In genomic region chr1:36368112-36368968, GRCm38 (mm10) we compare ENCODE assay signal across 8 mouse cellular contexts. TPM values are rescaled to one million over a fixed set of nuclear protein-coding genes. Genes with fewer than 3 reads are reported as not detected.
DNase-seq lines count a peak whose midpoint lies in the region; ATAC-seq lines count a peak whose summit lies in the region.

No protein-coding gene starts in this region.

- no peaks in the 10 kb centered on the region for H3K27me3 ChIP-seq in forebrain, embryonic 16.5 days (replicated peaks; ENCODE audit: control insufficient read depth, insufficient read depth, low read length)
- H3K27me3 ChIP-seq in hindbrain, embryonic 14.5 days (ENCODE audit: control insufficient read depth, insufficient read depth, low read length): no peaks in the 10 kb centered on the region
- no peaks in the 10 kb centered on the region for H3K27me3 ChIP-seq in limb, embryonic 11.5 days (ENCODE audit: control insufficient read depth, insufficient read depth, low read length)
- 0 out of 2 replicates have a peak, but pooled peaks cover 5% of the 10 kb centered on the region for H3K27me3 ChIP-seq in midbrain, embryonic 10.5 days (ENCODE audit: low read depth, poor library complexity, severe bottlenecking)

- no peaks in the 10 kb centered on the region for H3K9me3 ChIP-seq in forebrain, embryonic 16.5 days (ENCODE audit: control insufficient read depth, low read length)
- H3K9me3 ChIP-seq in hindbrain, embryonic 14.5 days (ENCODE audit: control insufficient read depth, low read length): no peaks in the 10 kb centered on the region
- no peaks in the 10 kb centered on the region for H3K9me3 ChIP-seq in limb, embryonic 11.5 days (ENCODE audit: control insufficient read depth, low read length)
- no peaks in the 10 kb centered on the region for H3K9me3 ChIP-seq in midbrain, embryonic 10.5 days (replicated peaks)

- ATAC-seq in forebrain, embryonic 16.5 days: peak; percentile 76
- peak; percentile 79 for ATAC-seq in hindbrain, embryonic 14.5 days (ENCODE audit: low FRiP score)
- peak; percentile 73 for ATAC-seq in limb, embryonic 11.5 days (ENCODE audit: insufficient number of reproducible peaks, low FRiP score, low TSS enrichment, low read depth)

- peaks cover 12% of the 10 kb centered on the region for H3K4me1 ChIP-seq in forebrain, embryonic 16.5 days (replicated peaks; ENCODE audit: control insufficient read depth, insufficient read depth, low read length)
- peaks cover 16% of the 10 kb centered on the region for H3K4me1 ChIP-seq in hindbrain, embryonic 14.5 days (replicated peaks; ENCODE audit: control insufficient read depth, insufficient read depth, low read length)
- H3K4me1 ChIP-seq in limb, embryonic 11.5 days (ENCODE audit: control insufficient read depth, insufficient read depth, low read length): peaks cover 7% of the 10 kb centered on the region; the same call in 1 of the 2 replicates
- peaks cover 18% of the 10 kb centered on the region for H3K4me1 ChIP-seq in midbrain, embryonic 10.5 days

- 4% methylated on average over 55 of the region's 55 CpGs for WGBS in forebrain, embryonic 16.5 days
- WGBS in hindbrain, embryonic 14.5 days: 6% methylated on average over 43 of the region's 55 CpGs
- 5% methylated on average over 47 of the region's 55 CpGs for WGBS in limb, embryonic 11.5 days
- 7% methylated on average over 55 of the region's 55 CpGs for WGBS in midbrain, embryonic 10.5 days

- H3K27ac ChIP-seq in forebrain, embryonic 16.5 days (ENCODE audit: low read length): peak overlapping the region; percentile 25; the same call in 1 of the 2 replicates
- H3K27ac ChIP-seq in hindbrain, embryonic 14.5 days: peak overlapping the region; percentile 65
- H3K27ac ChIP-seq in limb, embryonic 11.5 days (replicated peaks; ENCODE audit: low read depth, low read length): peak overlapping the region; percentile 37; the same call in 1 of the 2 replicates
- peak overlapping the region; percentile 98 for H3K27ac ChIP-seq in midbrain, embryonic 10.5 days (replicated peaks)

- peaks cover 6% of the 10 kb centered on the region; the same call in 1 of the 2 replicates for H3K36me3 ChIP-seq in forebrain, embryonic 16.5 days (ENCODE audit: control insufficient read depth, insufficient read depth)
- peaks cover 26% of the 10 kb centered on the region for H3K36me3 ChIP-seq in hindbrain, embryonic 14.5 days (replicated peaks; ENCODE audit: control insufficient read depth, insufficient read depth)
- H3K36me3 ChIP-seq in limb, embryonic 11.5 days (ENCODE audit: control insufficient read depth, insufficient read depth, low read length): peaks cover 8% of the 10 kb centered on the region
- peaks cover 40% of the 10 kb centered on the region for H3K36me3 ChIP-seq in midbrain, embryonic 10.5 days

- peak overlapping the region; percentile 93 for H3K4me3 ChIP-seq in forebrain, embryonic 16.5 days (replicated peaks; ENCODE audit: low read length)
- peak overlapping the region; percentile 86 for H3K4me3 ChIP-seq in hindbrain, embryonic 14.5 days (replicated peaks; ENCODE audit: low read length)
- peak overlapping the region; percentile 79 for H3K4me3 ChIP-seq in limb, embryonic 11.5 days (ENCODE audit: low read depth, low read length)
- peak overlapping the region; percentile 93 for H3K4me3 ChIP-seq in midbrain, embryonic 10.5 days

- DNase-seq in right cerebral cortex, postnatal 10 days (ENCODE audit: low spot score in 2 of 2): peak; percentile 54 to 55
- no peak for DNase-seq in right cerebral cortex, postnatal 36 days (ENCODE audit: low spot score in 2 of 2)
- peak; percentile 32 for DNase-seq in brain, adult 2 months (ENCODE audit: low read depth, low spot score)
- DNase-seq in hindbrain, embryonic 14.5 days (ENCODE audit: low spot score): no peak
- peak; percentile 23 for DNase-seq in limb, embryonic 11.5 days (ENCODE audit: low spot score)
- no peak for DNase-seq in midbrain, embryonic 10.5 days (ENCODE audit: low spot score)
- peak; percentile 79 for DNase-seq in testis, postnatal 10 days (ENCODE audit: low spot score)

- peak overlapping the region; percentile 94 for H3K9ac ChIP-seq in forebrain, embryonic 16.5 days (replicated peaks; ENCODE audit: low read depth, low read length)
- H3K9ac ChIP-seq in hindbrain, embryonic 14.5 days: peak overlapping the region; percentile 88
- peak overlapping the region; percentile 88 for H3K9ac ChIP-seq in limb, embryonic 11.5 days (ENCODE audit: low read length)

- H3K4me2 ChIP-seq in forebrain, embryonic 16.5 days (ENCODE audit: low read length): peak overlapping the region; percentile 86
- H3K4me2 ChIP-seq in hindbrain, embryonic 14.5 days (replicated peaks): peak overlapping the region; percentile 73
- peak overlapping the region; percentile 50 for H3K4me2 ChIP-seq in limb, embryonic 11.5 days (ENCODE audit: low read depth, severe bottlenecking)

RNA-seq across cellular contexts. Expression of gene Kansl3, which starts 0.6 kb away (rescaled TPM):
- 36.1 and 43.0 TPM in 2 replicates for polyA plus RNA-seq in forebrain, embryonic 16.5 days (2015; fragmentation: Nextera tagmentation; extraction: Ambion mirVana)
- polyA plus RNA-seq in hindbrain, embryonic 14.5 days (2014; fragmentation: Nextera tagmentation; extraction: Ambion mirVana): 34.2 and 36.3 TPM in 2 replicates
- polyA plus RNA-seq in limb, embryonic 11.5 days (2014; fragmentation: Nextera tagmentation; extraction: Ambion mirVana): 34.4 and 43.3 TPM in 2 replicates
- 49.7 and 53.6 TPM in 2 replicates for polyA plus RNA-seq in midbrain, embryonic 10.5 days (2016; fragmentation: Nextera tagmentation; extraction: Ambion mirVana)

RNA-seq across cellular contexts. Expression of gene Fer1l5, which starts 3.8 kb away (rescaled TPM):
- polyA plus RNA-seq in forebrain, embryonic 16.5 days (2015; fragmentation: Nextera tagmentation; extraction: Ambion mirVana): 2.0 and 3.2 TPM in 2 replicates
- 1.5 and 1.8 TPM in 2 replicates for polyA plus RNA-seq in hindbrain, embryonic 14.5 days (2014; fragmentation: Nextera tagmentation; extraction: Ambion mirVana)
- polyA plus RNA-seq in limb, embryonic 11.5 days (2014; fragmentation: Nextera tagmentation; extraction: Ambion mirVana): 0.99 and 1.4 TPM in 2 replicates
- polyA plus RNA-seq in midbrain, embryonic 10.5 days (2016; fragmentation: Nextera tagmentation; extraction: Ambion mirVana): 1.8 and 1.9 TPM in 2 replicates

Comparison
In these comparisons a context has a peak if more than half of its experiments do, and no peak if none do; other contexts are left out.
1. DNase-seq: peak in right cerebral cortex, postnatal 10 days (2 of 2), brain, adult 2 months (single experiment), limb, embryonic 11.5 days (single experiment) and testis, postnatal 10 days (single experiment); none in right cerebral cortex, postnatal 36 days (0 of 2), hindbrain, embryonic 14.5 days (single experiment) and midbrain, embryonic 10.5 days (single experiment).
2. H3K27ac ChIP-seq: peak in every context shown above with its lines; median percentile 98 in midbrain, embryonic 10.5 days; 65 in hindbrain, embryonic 14.5 days; 37 in limb, embryonic 11.5 days; 25 in forebrain, embryonic 16.5 days.
3. Peak in every context shown above with its lines, with median percentiles within 50 percentile points of each other: ATAC-seq, H3K4me2 ChIP-seq, H3K4me3 ChIP-seq and H3K9ac ChIP-seq.